Mouse (Mus musculus) CH12F3 (cell line): ENCODE data around the gene Cdk6.
"Not testable (repeated sequence)": the region's sequence is repeated elsewhere in the genome, so short reads cannot be mapped to it uniquely, and the experiment has no call there.

Experiments used
- in situ Hi-C: fragments of 300-500 bp; cut with MboI; formaldehyde crosslinking; loops from 2 replicates; pipeline ENCODE4 v1.14.3; 2020; ENCODE audit warnings: low sequenced_read_pairs

The Cdk6 gene

GRCm38 (mm10) chr5:3503836-3504323 is 162.6 kb downstream of the Cdk6 start:
- in situ Hi-C loops, result no loop called here

- in situ Hi-C loops, result no loop called here
Measured at GRCm38 (mm10) chr5:3504453-3504852, 163.2 kb downstream of the Cdk6 start.

GRCm38 (mm10) chr5:3505553-3505952 is 164.3 kb downstream of the Cdk6 start:
- in situ Hi-C loops, result no loop called here

- in situ Hi-C loops, result no loop called here
Measured at GRCm38 (mm10) chr5:3508480-3509381, 167.4 kb downstream of the Cdk6 start.

- in situ Hi-C loops, result no loop called here
Measured at GRCm38 (mm10) chr5:3509503-3509902, 168.2 kb downstream of the Cdk6 start.

GRCm38 (mm10) chr5:3511097-3511795 is 170.0 kb downstream of the Cdk6 start:
- in situ Hi-C loops, result loop anchor here (10.0 kb wide), 1 partner anchor 156 kb away; no protein-coding TSS in a partner anchor

GRCm38 (mm10) chr5:3512584-3512983 is 171.3 kb downstream of the Cdk6 start:
- in situ Hi-C loops, result loop anchor here (10.0 kb wide), 1 partner anchor 158 kb away; no protein-coding TSS in a partner anchor

GRCm38 (mm10) chr5:3514901-3515311 is 173.6 kb downstream of the Cdk6 start:
- in situ Hi-C loops, result loop anchor here (10.0 kb wide), 1 partner anchor 160 kb away; no protein-coding TSS in a partner anchor

- in situ Hi-C loops, result loop anchor here (10.0 kb wide), 1 partner anchor 161 kb away; no protein-coding TSS in a partner anchor
Measured at GRCm38 (mm10) chr5:3515477-3515876, 174.2 kb downstream of the Cdk6 start.

- in situ Hi-C loops, result loop anchor here (10.0 kb wide), 1 partner anchor 162 kb away; no protein-coding TSS in a partner anchor
Measured at GRCm38 (mm10) chr5:3516481-3517075, 175.3 kb downstream of the Cdk6 start.

GRCm38 (mm10) chr5:3520493-3521359 is 179.4 kb downstream of the Cdk6 start:
- in situ Hi-C loops, result no loop called here

GRCm38 (mm10) chr5:3521741-3522140 is 180.5 kb downstream of the Cdk6 start:
- in situ Hi-C loops, result no loop called here

- in situ Hi-C loops, result no loop called here
Measured at GRCm38 (mm10) chr5:3522826-3523225, 181.5 kb downstream of the Cdk6 start.

GRCm38 (mm10) chr5:3527041-3527691 is 185.9 kb downstream of the Cdk6 start:
- in situ Hi-C loops, result no loop called here

GRCm38 (mm10) chr5:3529585-3530189 is 188.4 kb downstream of the Cdk6 start:
- in situ Hi-C loops, result no loop called here

GRCm38 (mm10) chr5:3532048-3532447 is 190.8 kb downstream of the Cdk6 start:
- in situ Hi-C loops, result not testable (repeated sequence)

- in situ Hi-C loops, result no loop called here
Measured at GRCm38 (mm10) chr5:3536592-3537212, 195.4 kb downstream of the Cdk6 start.
